11 mouse cellular contexts compared by ENCODE assay signal in the genomic region with DNA sequence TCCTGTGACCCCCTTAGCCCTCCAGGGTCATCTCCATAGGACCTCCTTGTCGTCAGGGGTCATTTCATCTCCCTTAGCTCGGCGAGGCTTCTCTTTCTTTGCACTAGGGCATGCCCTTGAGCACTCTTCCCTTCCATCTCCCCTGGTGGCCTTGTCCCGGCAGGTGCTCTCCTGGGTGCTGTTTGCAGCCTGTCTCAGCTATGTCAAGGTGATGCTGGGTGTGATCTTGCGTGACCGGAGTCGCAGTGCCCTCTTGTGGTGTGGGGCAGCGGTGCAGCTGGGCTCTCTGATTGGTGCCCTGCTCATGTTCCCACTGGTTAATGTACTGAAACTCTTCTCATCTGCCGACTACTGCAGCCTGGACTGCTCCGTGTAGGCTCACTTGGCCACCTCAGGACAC. TPM values are rescaled to one million over a fixed set of nuclear protein-coding genes. Genes with fewer than 3 reads are reported as not detected.
A peak's percentile ranks its signal among the peaks of the same experiment; 100 is the strongest.
DNase-seq lines count a peak whose midpoint lies in the region; TF ChIP-seq lines count a peak whose summit lies in the region.
"Had no signal": no experiment of that assay in that cellular context is flagged by ENCODE, and none has a peak within 500 bp of the region (broad histone marks: within the 10 kb centered on the region; RNA-seq: fewer than 3 reads in every experiment).

No protein-coding gene starts in this region.

- DNase-seq in adrenal gland, adult 2 months = peak; percentile 38
- no peak for DNase-seq in adrenal gland, adult 8-10 months
- DNase-seq in layer of hippocampus, adult 2 months (ENCODE audit: low spot score in 2 of 2) = peak in 1 of 2 experiments; percentile 66
- no peak for DNase-seq in layer of hippocampus, adult 9-10 months (ENCODE audit: low spot score)
- peak; percentile 54 to 76 for DNase-seq in layer of hippocampus, postnatal 25 days (ENCODE audit: extremely low spot score in 1 of 2, low spot score in 1 of 2)
- no peak for DNase-seq in urinary bladder, adult 2 months (ENCODE audit: low spot score)
- no peak for DNase-seq in spleen, adult 18-20 months
- DNase-seq: heart, adult 11 months had no signal

- peak; percentile 85 for TF ChIP-seq CTCF in layer of hippocampus, adult 2 months (conservative IDR thresholded peaks at IDR 0.05)
- peak; percentile 58 for TF ChIP-seq CTCF in C2C12 (IDR thresholded peaks at IDR 0.05; ENCODE audit: control insufficient read depth, insufficient read depth, insufficient read length)

- H3K36me3 ChIP-seq in C2C12 (ENCODE audit: control insufficient read depth, insufficient read depth) = no peaks in the 10 kb centered on the region
- H3K36me3 ChIP-seq: limb, embryonic 12.5 days; neural tube, embryonic 12.5 days had no signal

- H3K27me3 ChIP-seq in C2C12 (ENCODE audit: control insufficient read depth, insufficient read depth, insufficient read length) = peaks cover 37% of the 10 kb centered on the region
- H3K27me3 ChIP-seq: neural tube, embryonic 12.5 days had no signal

- no peak overlapping the region for H3K27ac ChIP-seq in layer of hippocampus, adult 2 months
- H3K27ac ChIP-seq: limb, embryonic 12.5 days; neural tube, embryonic 12.5 days had no signal

- H3ac ChIP-seq in C2C12 (ENCODE audit: control insufficient read depth, insufficient read length, low read depth) = no peak overlapping the region

- H3K79me2 ChIP-seq in C2C12 (ENCODE audit: control insufficient read depth, insufficient read depth) = no peaks in the 10 kb centered on the region

- no peaks in the 10 kb centered on the region for H3K79me3 ChIP-seq in C2C12 (ENCODE audit: low read depth)

- H3K4me3 ChIP-seq in layer of hippocampus, adult 2 months = no peak overlapping the region
- no peak overlapping the region for H3K4me3 ChIP-seq in C2C12 (ENCODE audit: insufficient read depth, poor library complexity, severe bottlenecking)
- H3K4me3 ChIP-seq: limb, embryonic 12.5 days; neural tube, embryonic 12.5 days had no signal

TF ChIP-seq in C2C12, 6 proteins besides CTCF, POLR2A, EP300 and RAD21:
- TF ChIP-seq CEBPB (IDR thresholded peaks at IDR 0.05; ENCODE audit: low read depth) (no peak), MYOD1 (IDR thresholded peaks at IDR 0.05; ENCODE audit: control insufficient read depth, insufficient read length, low read depth) (no peak), FOSL1 (IDR thresholded peaks at IDR 0.05; ENCODE audit: insufficient read depth, low read length, poor library complexity, severe bottlenecking) (no peak), MAX (IDR thresholded peaks at IDR 0.05) (no peak), USF1 (IDR thresholded peaks at IDR 0.05; ENCODE audit: low read depth) (no peak), MYOG (IDR thresholded peaks at IDR 0.05; ENCODE audit: control insufficient read depth, extremely low read depth, insufficient read length) (no peak)

RNA-seq across cellular contexts. Expression of gene Slc52a3, which starts 11.5 kb away (rescaled TPM):
- 1 to 10 TPM; 3.1 to 5.4 TPM for total RNA-seq in adrenal gland, adult 2 months (2021)
- polyA plus RNA-seq in adrenal gland, adult 2 months (2012; rRNA removed) = 5.7 and 6.9 TPM in 2 replicates
- total RNA-seq in adrenal gland, adult 8-10 months (2022) = 1 to 10 TPM; 1.8 to 4.4 (median 3.3) TPM
- 1 to 10 TPM; 2.8 to 2.9 TPM for total RNA-seq in layer of hippocampus, adult 2 months (2021)
- 0.08 TPM for polyA plus RNA-seq in C2C12 (2012; fragmentation: generic; extraction: Trizol)
- total RNA-seq in layer of hippocampus, postnatal 25 days (2021) = 1 to 10 TPM; 2.6 TPM
- 34.0 and 37.1 TPM in 2 replicates for polyA plus RNA-seq in urinary bladder, adult 2 months (2012; rRNA removed)

RNA-seq across cellular contexts. Expression of gene Fam110a, which starts 27.8 kb away (rescaled TPM):
- 10 to 100 TPM in 1 of 2 experiments, 1 to 10 TPM in 1; 8.5 to 11.3 TPM for total RNA-seq in adrenal gland, adult 2 months (2021)
- polyA plus RNA-seq in adrenal gland, adult 2 months (2012; rRNA removed) = 24.1 and 24.6 TPM in 2 replicates
- total RNA-seq in adrenal gland, adult 8-10 months (2022) = 10 to 100 TPM; 13.7 to 15.1 (median 14.1) TPM
- 1 to 10 TPM; 7.8 to 8.0 TPM for total RNA-seq in layer of hippocampus, adult 2 months (2021)
- polyA plus RNA-seq in C2C12 (2012; fragmentation: generic; extraction: Trizol) = 24.3 TPM
- total RNA-seq in layer of hippocampus, postnatal 25 days (2021) = 1 to 10 TPM; 7.7 to 8.5 TPM
- polyA plus RNA-seq in urinary bladder, adult 2 months (2012; rRNA removed) = 20.0 and 20.2 TPM in 2 replicates

Comparison
In these comparisons a context has a peak if more than half of its experiments do, and no peak if none do; other contexts are left out.
1. DNase-seq: peak in adrenal gland, adult 2 months (single experiment) and layer of hippocampus, postnatal 25 days (2 of 2); none in adrenal gland, adult 8-10 months (single experiment), layer of hippocampus, adult 9-10 months (single experiment), urinary bladder, adult 2 months (single experiment) and spleen, adult 18-20 months (0 of 2).